In genomic region chr16:36040640-36041624, GRCm38 (mm10) we compare ENCODE assay signal across 8 mouse cellular contexts. TPM values are rescaled to one million over a fixed set of nuclear protein-coding genes. Genes with fewer than 3 reads are reported as not detected.
DNase-seq lines count a peak whose midpoint lies in the region; ATAC-seq and TF ChIP-seq lines count a peak whose summit lies in the region.

Wdr5b (plus strand) TSS chr16:36041190.

- peaks cover 17% of the 10 kb centered on the region for H3K4me1 ChIP-seq in embryonic facial prominence, embryonic 13.5 days
- H3K4me1 ChIP-seq in kidney, adult 2 months (ENCODE audit: control insufficient read depth, insufficient read depth, low read length) = peaks cover 4% of the 10 kb centered on the region; the same call in 1 of the 2 replicates
- peaks cover 10% of the 10 kb centered on the region for H3K4me1 ChIP-seq in limb, embryonic 12.5 days (replicated peaks)
- H3K4me1 ChIP-seq in midbrain, embryonic 15.5 days = peaks cover 24% of the 10 kb centered on the region
- peaks cover 6% of the 10 kb centered on the region; the same call in 1 of the 2 replicates for H3K4me1 ChIP-seq in spleen, adult 2 months (ENCODE audit: control insufficient read depth, insufficient read depth, insufficient read length)

- DNase-seq in 3134 (ENCODE audit: extremely low read depth, insufficient read length, low spot score) = peak; percentile 90
- DNase-seq in adrenal gland, postnatal 36 days = peak; percentile 90 to 93
- DNase-seq in heart, adult 18-20 months = peak; percentile 94 to 97
- peak; percentile 98 for DNase-seq in kidney, adult 2 months
- peak; percentile 88 to 93 for DNase-seq in spleen, adult 2 months (ENCODE audit: low read depth in 1 of 2, low spot score in 2 of 2)

- H3K9me3 ChIP-seq in embryonic facial prominence, embryonic 13.5 days = no peaks in the 10 kb centered on the region
- no peaks in the 10 kb centered on the region for H3K9me3 ChIP-seq in limb, embryonic 12.5 days
- H3K9me3 ChIP-seq in midbrain, embryonic 15.5 days = no peaks in the 10 kb centered on the region

- H3K9ac ChIP-seq in embryonic facial prominence, embryonic 13.5 days = peak within 1 kb of the TSS; percentile 78
- H3K9ac ChIP-seq in limb, embryonic 12.5 days (replicated peaks) = peak within 1 kb of the TSS; percentile 75
- H3K9ac ChIP-seq in midbrain, embryonic 15.5 days = peak within 1 kb of the TSS; percentile 62

- H3K36me3 ChIP-seq in embryonic facial prominence, embryonic 13.5 days = peaks cover 39% of the 10 kb centered on the region
- H3K36me3 ChIP-seq in kidney, adult 2 months (ENCODE audit: control insufficient read depth, insufficient read depth, low read length) = no peaks in the 10 kb centered on the region
- peaks cover 37% of the 10 kb centered on the region for H3K36me3 ChIP-seq in limb, embryonic 12.5 days
- peaks cover 13% of the 10 kb centered on the region; the same call in 1 of the 2 replicates for H3K36me3 ChIP-seq in midbrain, embryonic 15.5 days (replicated peaks)
- 0 out of 2 replicates have a peak, but pooled peaks cover 2% of the 10 kb centered on the region for H3K36me3 ChIP-seq in spleen, adult 2 months (ENCODE audit: control insufficient read depth, insufficient read depth, low read length)

- H3K27me3 ChIP-seq in embryonic facial prominence, embryonic 13.5 days = no peaks in the 10 kb centered on the region
- no peaks in the 10 kb centered on the region for H3K27me3 ChIP-seq in kidney, adult 2 months (replicated peaks; ENCODE audit: control insufficient read depth, insufficient read depth, low read length)
- H3K27me3 ChIP-seq in limb, embryonic 12.5 days = no peaks in the 10 kb centered on the region
- no peaks in the 10 kb centered on the region for H3K27me3 ChIP-seq in midbrain, embryonic 15.5 days (replicated peaks)
- no peaks in the 10 kb centered on the region for H3K27me3 ChIP-seq in spleen, adult 2 months (ENCODE audit: control insufficient read depth, insufficient read depth, low read length)

- peak within 1 kb of the TSS; percentile 67 for H3K4me2 ChIP-seq in embryonic facial prominence, embryonic 13.5 days
- peak within 1 kb of the TSS; percentile 73 for H3K4me2 ChIP-seq in limb, embryonic 12.5 days
- H3K4me2 ChIP-seq in midbrain, embryonic 15.5 days = peak within 1 kb of the TSS; percentile 65

- 2% methylated on average over 39 of the region's 39 CpGs for WGBS in embryonic facial prominence, embryonic 13.5 days
- 1% methylated on average over 39 of the region's 39 CpGs for WGBS in kidney, adult 2 months
- WGBS in limb, embryonic 12.5 days = 2% methylated on average over 39 of the region's 39 CpGs
- WGBS in midbrain, embryonic 15.5 days = 2% methylated on average over 39 of the region's 39 CpGs
- under 1% methylated on average over 39 of the region's 39 CpGs for WGBS in spleen, adult 2 months

- peak; percentile 94 for ATAC-seq in embryonic facial prominence, embryonic 13.5 days (ENCODE audit: insufficient number of reproducible peaks, insufficient read depth, low FRiP score, low TSS enrichment, low read depth)
- peak; percentile 96 for ATAC-seq in limb, embryonic 12.5 days (ENCODE audit: insufficient number of reproducible peaks, insufficient read depth, low FRiP score, low TSS enrichment, low read depth)
- peak; percentile 99 for ATAC-seq in midbrain, embryonic 15.5 days (replicated peaks)

- peak within 1 kb of the TSS; percentile 92 for H3K27ac ChIP-seq in embryonic facial prominence, embryonic 13.5 days
- peak within 1 kb of the TSS; percentile 12 for H3K27ac ChIP-seq in kidney, adult 2 months (ENCODE audit: insufficient read depth, low read depth, low read length)
- H3K27ac ChIP-seq in limb, embryonic 12.5 days = peak within 1 kb of the TSS; percentile 89
- peak within 1 kb of the TSS; percentile 76 for H3K27ac ChIP-seq in midbrain, embryonic 15.5 days
- peak within 1 kb of the TSS; percentile 87 for H3K27ac ChIP-seq in spleen, adult 2 months (ENCODE audit: insufficient read depth, low read length)

- peak; percentile 24 for TF ChIP-seq POLR2A in kidney, adult 2 months (IDR thresholded peaks at IDR 0.05; ENCODE audit: low read depth, low read length)
- peak; percentile 79 for TF ChIP-seq POLR2A in spleen, adult 2 months (IDR thresholded peaks at IDR 0.05; ENCODE audit: low read depth, low read length)

- TF ChIP-seq CTCF in kidney, adult 2 months (conservative IDR thresholded peaks at IDR 0.05; ENCODE audit: insufficient read depth, insufficient read length, low read depth, low read length) = no peak
- no peak for TF ChIP-seq CTCF in spleen, adult 2 months (IDR thresholded peaks at IDR 0.05; ENCODE audit: extremely low read depth, insufficient read depth, insufficient read length, insufficient replicate concordance)

- peak within 1 kb of the TSS; percentile 62 for H3K4me3 ChIP-seq in embryonic facial prominence, embryonic 13.5 days
- H3K4me3 ChIP-seq in kidney, adult 2 months (ENCODE audit: insufficient read depth, low read depth, low read length) = peak within 1 kb of the TSS; percentile 71
- H3K4me3 ChIP-seq in limb, embryonic 12.5 days (replicated peaks) = peak within 1 kb of the TSS; percentile 63
- peak within 1 kb of the TSS; percentile 66 for H3K4me3 ChIP-seq in midbrain, embryonic 15.5 days
- H3K4me3 ChIP-seq in spleen, adult 2 months (ENCODE audit: extremely low read depth, insufficient read depth, insufficient read length) = peak within 1 kb of the TSS; percentile 87

RNA-seq across cellular contexts. Expression of gene Wdr5b, which starts in this region (rescaled TPM):
- total RNA-seq in adrenal gland, postnatal 36 days (2021) = 1 to 10 TPM; 4.2 TPM
- 14.0 and 14.9 TPM in 2 replicates for polyA plus RNA-seq in embryonic facial prominence, embryonic 13.5 days (2015; fragmentation: Nextera tagmentation; extraction: Ambion mirVana)
- total RNA-seq in heart, adult 18-20 months (2021) = 1 to 10 TPM; 2.6 to 3.0 TPM
- polyA plus RNA-seq in kidney, adult 2 months (2012; rRNA removed) = 1.8 and 2.1 TPM in 2 replicates
- polyA plus RNA-seq in limb, embryonic 12.5 days (2016; fragmentation: Nextera tagmentation; extraction: Ambion mirVana) = 11.3 and 11.6 TPM in 2 replicates
- polyA plus RNA-seq in midbrain, embryonic 15.5 days (2015; fragmentation: Nextera tagmentation; extraction: Ambion mirVana) = 13.0 and 13.2 TPM in 2 replicates
- polyA plus RNA-seq in spleen, adult 2 months (2012; rRNA removed) = 1.7 TPM in 2 replicates

Comparison
In these comparisons a context has a peak if more than half of its experiments do, and no peak if none do; other contexts are left out.
1. Peak in every context shown above with its lines: DNase-seq, ATAC-seq, H3K4me3 ChIP-seq and H3K27ac ChIP-seq.
2. H3K27ac ChIP-seq: peak in every context shown above with its lines; median percentile 92 in embryonic facial prominence, embryonic 13.5 days; 89 in limb, embryonic 12.5 days; 87 in spleen, adult 2 months; 76 in midbrain, embryonic 15.5 days; 12 in kidney, adult 2 months.